Mouse (Mus musculus) ES-Bruce4 (cell line): ENCODE results near the gene Slmap.

Experiments
- CTCF ChIP-seq: IDR thresholded peaks from one replicate; pipeline ENCODE4 v1.8.1; 2011; ENCODE audit warnings: low read depth, low read length
- EP300 ChIP-seq: IDR thresholded peaks from 2 replicates; pipeline ENCODE4 v1.6.1; 2011; ENCODE audit warnings: low read depth, low read length; ENCODE audit not compliant: insufficient read depth
- POLR2A ChIP-seq: IDR thresholded peaks from one replicate; pipeline ENCODE4 v1.8.1; 2011; ENCODE audit warnings: low read length; ENCODE audit not compliant: insufficient read depth

GRCm38 (mm10) chr14:26507361-26507760 is 27.4 kb downstream of the Slmap start:
- TF ChIP-seq POLR2A (no peak), CTCF (no peak), EP300 (no peak)
